Mouse (Mus musculus) myocyte (in vitro differentiated cells): ENCODE measurements at regions not wholly inside any gene's neighbourhood (a gene's known extent, or its start where the extent isn't known, plus 50 kb on each side); places are given as distances from the start of the nearest gene placed in this dataset.

Experiments
- CEBPB ChIP-seq: IDR thresholded peaks from 2 replicates; pipeline ENCODE4 v1.6.1; 2011; ENCODE audit warnings: mild to moderate bottlenecking, moderate library complexity; ENCODE audit not compliant: poor library complexity, insufficient read depth, severe bottlenecking
- E2F4 ChIP-seq: IDR thresholded peaks from one replicate; pipeline ENCODE4 v1.6.1; 2011; ENCODE audit warnings: mild to moderate bottlenecking, control low read depth, moderate library complexity; ENCODE audit not compliant: insufficient read depth
- MAX ChIP-seq: IDR thresholded peaks from one replicate; pipeline ENCODE4 v1.6.1; 2011; ENCODE audit warnings: low read depth, mild to moderate bottlenecking, control low read depth
- MYOG ChIP-seq, 3 experiments: IDR thresholded peaks; one replicate each; pipeline ENCODE4 v1.6.1; 2011; ENCODE audit warnings: control low read depth in 2 of 3, low read depth in 2 of 3, mild to moderate bottlenecking in 2 of 3; ENCODE audit not compliant: insufficient read length in 2 of 3, control insufficient read depth in 1 of 3, insufficient read depth in 1 of 3
- POLR2A ChIP-seq: IDR thresholded peaks from one replicate; pipeline ENCODE4 v1.6.1; 2011; ENCODE audit warnings: low read depth, mild to moderate bottlenecking, control low read depth, moderate library complexity; ENCODE audit not compliant: insufficient read length
- POLR2AphosphoS2 ChIP-seq: IDR thresholded peaks from one replicate; pipeline ENCODE4 v1.6.1; 2011; ENCODE audit warnings: low read depth, control low read depth; ENCODE audit not compliant: insufficient read length
- TCF12 ChIP-seq: IDR thresholded peaks from one replicate; pipeline ENCODE4 v1.6.1; 2011; ENCODE audit warnings: mild to moderate bottlenecking, control low read depth; ENCODE audit not compliant: poor library complexity, insufficient read depth, severe bottlenecking
- USF1 ChIP-seq: IDR thresholded peaks from one replicate; pipeline ENCODE4 v1.6.1; 2011; ENCODE audit warnings: low read depth, mild to moderate bottlenecking, control low read depth, moderate library complexity

DNA sequence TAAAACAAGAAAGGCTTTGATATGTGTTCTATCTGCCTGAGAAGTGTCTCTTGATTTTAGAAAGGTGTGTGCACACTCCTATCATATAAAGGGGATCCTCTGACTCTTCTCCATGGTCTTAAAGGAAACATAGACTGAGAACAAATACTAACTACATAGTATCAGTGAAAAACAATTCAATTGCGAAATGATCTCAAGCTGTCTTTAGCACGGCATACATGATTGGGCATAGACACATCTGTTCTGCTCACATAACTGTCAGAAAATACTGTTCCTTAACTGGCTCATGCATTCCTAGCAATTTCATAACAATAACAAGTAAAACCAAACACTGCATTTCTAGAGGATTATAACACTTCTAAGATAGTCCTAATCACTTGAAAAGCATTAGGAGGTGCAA, 95.5 kb upstream of the Kitl start:
- TF ChIP-seq USF1 (no peak), POLR2A (no peak), MAX (no peak), MYOG (IDR thresholded peaks at IDR 0.05; ENCODE audit: control insufficient read depth in 1 of 3, insufficient read depth in 1 of 3, insufficient read length in 2 of 3, low read depth in 2 of 3) (no peak), TCF12 (no peak), CEBPB (peak; percentile 59; the same call in 1 of the 2 replicates), POLR2AphosphoS2 (no peak), E2F4 (no peak)
